Mouse (Mus musculus) ES-Bruce4 (cell line): ENCODE results near the gene Ttc7.

Experiments
- CTCF ChIP-seq: IDR thresholded peaks from one replicate; pipeline ENCODE4 v1.8.1; 2011; ENCODE audit warnings: low read depth, low read length
- POLR2A ChIP-seq: IDR thresholded peaks from one replicate; pipeline ENCODE4 v1.8.1; 2011; ENCODE audit warnings: low read length; ENCODE audit not compliant: insufficient read depth

DNA sequence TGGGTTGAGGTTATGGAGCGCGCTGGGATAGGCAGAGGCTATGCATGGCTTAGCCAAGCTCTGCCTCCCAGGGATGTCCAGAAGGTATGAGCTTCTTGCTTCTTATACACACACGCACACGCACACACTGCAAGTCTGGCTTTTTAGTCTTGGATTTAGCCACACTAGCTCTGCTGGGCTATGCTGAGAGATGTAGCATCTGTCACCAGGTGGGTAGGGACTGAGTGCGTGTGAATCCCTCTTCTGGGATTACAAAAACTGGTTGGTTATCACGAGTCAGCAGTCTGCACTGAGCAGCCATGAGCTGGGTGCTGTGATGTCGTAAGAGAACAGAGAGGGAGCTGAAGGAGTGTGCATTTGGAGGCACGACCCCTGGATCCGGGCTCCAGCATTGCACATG is 40.5 kb downstream of the Ttc7 start:
- TF ChIP-seq POLR2A (no peak), CTCF (no peak)
